Mouse (Mus musculus) ovary, adult 10 weeks (tissue): ENCODE results near the gene Etv6. TPM values are rescaled to one million over a fixed set of nuclear protein-coding genes. Genes with fewer than 3 reads are reported as not detected.

Source experiments
- polyA plus RNA-seq: library from polyadenylated mRNA; stranded (reverse); fragments of 350-450 nt; fragmentation: Illumina TruSeq; extraction: RNeasy Lipid Tissue Mini Kit (QIAGEN cat#74804); gene quantifications from one replicate; pipeline ENCODE4 v1.2.3, GENCODE M21; 2014

The Etv6 gene
- 45.6 TPM for polyA plus RNA-seq

GRCm38 (mm10) chr6:134035490-134036405 lies at the start of gene Etv6:
Gene Etv6, plus strand, starts transcription at chr6:134035700.

Other genes with a start within 250 kb of the Etv6 start
- gene Kap, start 181.9 kb upstream of the Etv6 start, polyA plus RNA-seq = not detected